Mouse (Mus musculus): Measurements from ENCODE around the gene Ube2d1. TPM values are rescaled to one million over a fixed set of nuclear protein-coding genes. Genes with fewer than 3 reads are reported as not detected.

Gene Ube2d1
- total and polyA plus RNA-seq, 3 experiments: 2.9 to 16.5 TPM; not detected in 1

DNA sequence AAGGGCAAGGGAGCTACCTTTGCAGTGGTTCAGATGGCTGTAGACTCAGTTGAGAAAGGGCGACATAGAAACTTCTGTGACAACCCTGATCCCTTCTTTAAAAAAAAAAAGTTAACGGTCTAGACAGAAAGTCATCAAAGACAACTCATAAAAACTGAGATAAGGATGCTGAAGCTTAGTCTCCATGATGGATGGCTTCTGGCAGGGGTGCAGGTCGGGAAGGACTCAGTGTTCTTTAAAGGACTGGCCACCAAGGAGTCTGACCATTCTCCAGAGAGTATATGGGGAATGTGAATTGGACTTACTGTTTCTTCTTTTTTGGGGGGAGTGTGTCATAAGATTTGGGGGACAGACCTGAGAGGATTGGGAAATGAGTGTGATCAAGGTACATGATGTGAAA is 29.5 kb upstream of the Ube2d1 start:
- Histone ChIP-seq H3K9ac (ENCODE audit: control insufficient read depth, low read depth, low read length, poor library complexity, severe bottlenecking) (no peak overlapping the region), H3K27ac (ENCODE audit: control insufficient read depth, low read depth, low read length) (no peak overlapping the region), H3K79me2 (ENCODE audit: control insufficient read depth, insufficient read depth, low read length, poor library complexity) (no peaks in the 10 kb centered on the region), H3K9me3 (replicated peaks; ENCODE audit: insufficient read depth, low read length) (no peaks in the 10 kb centered on the region), H3K36me3 (ENCODE audit: control insufficient read depth in 1 of 2, insufficient read depth in 2 of 2, low read length in 2 of 2) (no peaks in the 10 kb centered on the region), H3K4me1 (ENCODE audit: control insufficient read depth in 1 of 2, insufficient read depth in 2 of 2, low read length in 2 of 2) (no peaks in the 10 kb centered on the region), H3K4me3 (ENCODE audit: control insufficient read depth in 1 of 2, insufficient read depth in 1 of 2, low read depth in 2 of 2, low read length in 2 of 2) (no peak overlapping the region), H3K27me3 (ENCODE audit: control insufficient read depth in 1 of 2, insufficient read depth in 2 of 2, low read length in 2 of 2) (peaks cover 2 to 3% of the 10 kb centered on the region in 2 experiments; a peak in 2 of 4 replicates)
- TF ChIP-seq BHLHE40 (IDR thresholded peaks at IDR 0.05; ENCODE audit: borderline replicate concordance, low read depth, low read length) (no peak), MEF2A (IDR thresholded peaks at IDR 0.05; ENCODE audit: extremely low read depth, insufficient replicate concordance, low read depth, low read length, poor library complexity, severe bottlenecking) (no peak), KAT2A (conservative IDR thresholded peaks at IDR 0.05; ENCODE audit: low read depth, low read length) (no peak)
- no peak for DNase-seq (ENCODE audit: low read depth, low spot score)

DNA sequence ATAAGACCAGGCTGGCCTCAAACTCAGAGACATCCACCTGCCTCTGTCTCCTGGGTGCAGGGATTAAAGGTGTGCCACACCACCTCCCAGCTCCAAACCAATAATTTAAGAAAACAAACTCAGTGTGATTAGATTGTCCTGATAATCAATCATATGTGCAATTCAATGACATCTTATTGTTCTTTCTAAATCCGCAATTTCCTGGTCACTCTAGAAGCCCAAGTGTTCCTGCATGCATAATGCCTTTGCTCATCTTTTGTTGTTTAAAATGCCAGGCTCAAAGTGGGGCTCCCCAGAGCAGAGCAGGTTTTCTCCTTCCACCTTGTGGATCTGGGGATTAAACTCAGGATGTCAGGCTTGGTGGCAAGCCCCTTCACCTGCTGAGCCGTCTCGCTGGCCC is 25.2 kb upstream of the Ube2d1 start:
- Histone ChIP-seq H3K79me2 (ENCODE audit: control insufficient read depth, insufficient read depth, low read length, poor library complexity) (no peaks in the 10 kb centered on the region), H3K9ac (ENCODE audit: control insufficient read depth, low read depth, low read length, poor library complexity, severe bottlenecking) (no peak overlapping the region), H3K27me3 (ENCODE audit: control insufficient read depth in 1 of 2, insufficient read depth in 2 of 2, low read length in 2 of 2) (peaks cover 2 to 3% of the 10 kb centered on the region in 2 experiments; a peak in 2 of 4 replicates), H3K4me1 (ENCODE audit: control insufficient read depth in 1 of 2, insufficient read depth in 2 of 2, low read length in 2 of 2) (no peaks in the 10 kb centered on the region), H3K36me3 (ENCODE audit: control insufficient read depth in 1 of 2, insufficient read depth in 2 of 2, low read length in 2 of 2) (no peaks in the 10 kb centered on the region; a peak in 1 of 4 replicates), H3K4me3 (ENCODE audit: control insufficient read depth in 1 of 2, insufficient read depth in 1 of 2, low read depth in 2 of 2, low read length in 2 of 2) (no peak overlapping the region), H3K9me3 (replicated peaks; ENCODE audit: insufficient read depth, low read length) (no peaks in the 10 kb centered on the region), H3K27ac (ENCODE audit: control insufficient read depth, low read depth, low read length) (no peak overlapping the region)
- DNase-seq (ENCODE audit: low read depth, low spot score): no peak
- no peak for TF ChIP-seq GABPA (IDR thresholded peaks at IDR 0.05; ENCODE audit: low read depth, low read length)
- no peak for TF ChIP-seq USF1 (IDR thresholded peaks at IDR 0.05; ENCODE audit: low read depth, low read length)
- no peak for TF ChIP-seq NELFE (IDR thresholded peaks at IDR 0.05; ENCODE audit: low read depth, low read length)
- no peak for TF ChIP-seq MAZ (IDR thresholded peaks at IDR 0.05; ENCODE audit: low read depth, low read length)
- no peak for TF ChIP-seq GATA1 (IDR thresholded peaks at IDR 0.05; ENCODE audit: low read depth, low read length)
- no peak for TF ChIP-seq USF2 (IDR thresholded peaks at IDR 0.05; ENCODE audit: borderline replicate concordance in 1 of 2, insufficient read depth in 1 of 2, low read depth in 1 of 2, low read length in 2 of 2)
- no peak for TF ChIP-seq ZNF384 (IDR thresholded peaks at IDR 0.05; ENCODE audit: low read depth, low read length)
- TF ChIP-seq ETS1 (IDR thresholded peaks at IDR 0.05; ENCODE audit: low read depth, low read length): no peak
- TF ChIP-seq ZC3H11A (IDR thresholded peaks at IDR 0.05; ENCODE audit: low read depth, low read length): no peak
- no peak for TF ChIP-seq TAL1 (IDR thresholded peaks at IDR 0.05; ENCODE audit: low read length)
- TF ChIP-seq POLR2AphosphoS2 (IDR thresholded peaks at IDR 0.05; ENCODE audit: low read length): no peak

DNA sequence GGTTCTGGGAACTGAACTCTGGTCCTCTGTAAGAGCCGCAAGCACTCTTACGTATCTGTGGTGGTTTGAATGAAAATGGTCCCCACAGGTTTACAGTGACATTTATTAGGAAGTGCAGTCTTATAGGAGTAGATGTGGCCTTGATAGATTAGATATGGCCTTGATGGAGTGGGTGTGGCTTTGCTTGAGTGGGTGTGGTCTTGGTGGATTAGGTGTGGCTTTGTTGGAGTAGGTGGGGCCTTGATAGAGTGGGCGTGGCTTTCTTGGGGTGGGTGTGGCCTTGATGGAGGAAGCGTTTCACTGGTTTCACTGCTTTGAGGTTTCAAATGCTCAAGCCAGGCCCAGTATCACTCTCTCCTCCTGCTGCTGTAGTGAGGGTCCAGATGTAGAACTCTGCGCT is 23.1 kb upstream of the Ube2d1 start:
- no peaks in the 10 kb centered on the region for H3K4me1 ChIP-seq (ENCODE audit: control insufficient read depth in 1 of 2, insufficient read depth in 2 of 2, low read length in 2 of 2)
- peaks cover 2% of the 10 kb centered on the region in 2 experiments; a peak in 1 of 4 replicates for H3K27me3 ChIP-seq (ENCODE audit: control insufficient read depth in 1 of 2, insufficient read depth in 2 of 2, low read length in 2 of 2)
- no peaks in the 10 kb centered on the region for H3K79me2 ChIP-seq (ENCODE audit: control insufficient read depth, insufficient read depth, low read length, poor library complexity)
- H3K36me3 ChIP-seq (ENCODE audit: control insufficient read depth in 1 of 2, insufficient read depth in 2 of 2, low read length in 2 of 2): no peaks in the 10 kb centered on the region; a peak in 1 of 4 replicates
- TF ChIP-seq UBTF (IDR thresholded peaks at IDR 0.05; ENCODE audit: borderline replicate concordance, insufficient read depth, low read depth, low read length): no peak
- TF ChIP-seq GATA1 (IDR thresholded peaks at IDR 0.05; ENCODE audit: low read depth, low read length): peak; percentile 52; the same call in 1 of the 2 replicates
- H3K27ac ChIP-seq (ENCODE audit: control insufficient read depth, low read depth, low read length): no peak overlapping the region
- no peaks in the 10 kb centered on the region for H3K9me3 ChIP-seq (replicated peaks; ENCODE audit: insufficient read depth, low read length)
- no peak overlapping the region for H3K9ac ChIP-seq (ENCODE audit: control insufficient read depth, low read depth, low read length, poor library complexity, severe bottlenecking)
- DNase-seq (ENCODE audit: low read depth, low spot score): peak; percentile 81
- H3K4me3 ChIP-seq (ENCODE audit: control insufficient read depth in 1 of 2, insufficient read depth in 1 of 2, low read depth in 2 of 2, low read length in 2 of 2): peak overlapping the region in 1 of 2 experiments; percentile 46; a peak in 2 of 4 replicates

Measured in MEL (cell line).